Mouse (Mus musculus): ENCODE results near the gene Kcnj12. TPM values are rescaled to one million over a fixed set of nuclear protein-coding genes. Genes with fewer than 3 reads are reported as not detected.

Kcnj12 gene
- polyA plus RNA-seq, 1 experiment from 2014 or later = 0.31 TPM

DNA sequence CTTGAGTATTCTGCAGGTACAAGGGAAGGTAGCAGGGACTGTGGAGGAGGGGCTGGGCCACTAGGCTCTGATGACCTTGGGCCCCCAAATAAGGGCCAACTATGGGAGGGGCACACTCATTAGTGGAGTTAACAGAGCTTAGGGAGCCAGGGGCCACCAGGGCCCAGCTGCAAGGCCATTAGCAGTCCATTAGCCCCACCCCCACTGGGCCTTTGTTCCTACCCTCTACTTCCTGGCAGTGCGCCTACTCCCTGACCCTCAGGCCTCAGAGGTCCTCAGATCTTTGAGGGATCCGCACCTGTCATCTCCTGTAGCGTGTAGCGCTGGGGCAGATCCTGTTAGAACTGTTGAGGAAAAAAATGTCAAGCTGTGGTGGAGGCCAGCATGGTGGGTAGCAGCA, 18.3 kb upstream of the Kcnj12 start:
- Histone ChIP-seq H3K4me2 (no peak overlapping the region), H3K36me3 (no peaks in the 10 kb centered on the region), H3K9ac (replicated peaks) (no peak overlapping the region), H3K4me1 (replicated peaks) (peaks cover 20% of the 10 kb centered on the region), H3K4me3 (replicated peaks) (no peak overlapping the region), H3K27ac (no peak overlapping the region), H3K9me3 (no peaks in the 10 kb centered on the region), H3K27me3 (no peaks in the 10 kb centered on the region)
- WGBS = 25% methylated on average over 4 of the region's 4 CpGs
- no peak for ATAC-seq (ENCODE audit: insufficient number of reproducible peaks, insufficient read depth, low FRiP score, low TSS enrichment, low read depth)

DNA sequence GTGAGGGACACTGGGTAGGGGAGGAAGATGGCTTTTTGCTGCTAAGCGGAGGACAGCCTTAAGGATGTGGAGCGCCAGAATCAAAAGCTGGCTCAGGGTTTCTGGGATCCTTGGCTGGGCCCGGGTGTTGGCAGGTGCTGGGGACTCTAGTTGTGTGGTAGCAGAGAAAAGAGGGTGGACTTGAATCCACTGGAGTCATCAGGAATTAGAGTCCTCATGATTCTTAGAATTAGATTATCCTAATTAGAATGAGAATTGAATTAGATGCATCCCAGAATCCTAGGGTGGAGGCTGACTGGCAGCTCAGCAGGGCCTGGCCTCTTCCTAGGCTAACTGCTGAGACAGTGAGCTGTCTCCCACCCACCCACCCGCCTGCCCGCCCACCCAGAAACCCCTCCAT, 17.6 kb upstream of the Kcnj12 start:
- H3K27ac ChIP-seq = no peak overlapping the region
- H3K27me3 ChIP-seq = no peaks in the 10 kb centered on the region
- peaks cover 20% of the 10 kb centered on the region for H3K4me1 ChIP-seq (replicated peaks)
- H3K9ac ChIP-seq (replicated peaks) = no peak overlapping the region
- H3K4me2 ChIP-seq = no peak overlapping the region
- WGBS = 66% methylated on average over 5 of the region's 5 CpGs
- H3K4me3 ChIP-seq (replicated peaks) = no peak overlapping the region
- no peaks in the 10 kb centered on the region for H3K36me3 ChIP-seq
- no peak for ATAC-seq (ENCODE audit: insufficient number of reproducible peaks, insufficient read depth, low FRiP score, low TSS enrichment, low read depth)
- no peaks in the 10 kb centered on the region for H3K9me3 ChIP-seq

DNA sequence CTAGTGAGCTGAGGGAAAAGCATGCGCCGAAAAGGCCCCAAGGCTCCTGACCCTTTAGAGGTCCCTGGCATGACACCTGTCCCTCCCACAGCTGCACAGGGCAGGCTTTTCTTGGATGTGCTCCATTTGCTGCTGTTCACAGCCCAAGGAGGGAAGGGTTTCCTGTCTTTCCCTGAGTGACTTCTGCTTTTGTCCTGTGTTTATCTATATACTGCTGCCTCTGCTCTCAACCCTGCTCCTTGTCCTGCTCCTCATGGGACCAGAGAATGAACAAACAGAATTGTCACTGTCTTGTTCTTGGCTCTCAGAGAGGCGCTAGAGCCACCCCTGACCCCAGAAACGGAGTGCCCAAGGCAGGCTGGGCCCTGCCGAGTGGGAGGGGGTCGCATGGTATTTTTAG, 17.0 kb upstream of the Kcnj12 start:
- 47% methylated on average over 6 of the region's 6 CpGs for WGBS
- no peak for ATAC-seq (ENCODE audit: insufficient number of reproducible peaks, insufficient read depth, low FRiP score, low TSS enrichment, low read depth)
- no peaks in the 10 kb centered on the region for H3K9me3 ChIP-seq
- H3K4me2 ChIP-seq = no peak overlapping the region
- no peak overlapping the region for H3K9ac ChIP-seq (replicated peaks)
- H3K27ac ChIP-seq = no peak overlapping the region
- H3K27me3 ChIP-seq = no peaks in the 10 kb centered on the region
- H3K36me3 ChIP-seq = no peaks in the 10 kb centered on the region
- H3K4me1 ChIP-seq (replicated peaks) = peaks cover 20% of the 10 kb centered on the region
- H3K4me3 ChIP-seq (replicated peaks) = no peak overlapping the region

DNA sequence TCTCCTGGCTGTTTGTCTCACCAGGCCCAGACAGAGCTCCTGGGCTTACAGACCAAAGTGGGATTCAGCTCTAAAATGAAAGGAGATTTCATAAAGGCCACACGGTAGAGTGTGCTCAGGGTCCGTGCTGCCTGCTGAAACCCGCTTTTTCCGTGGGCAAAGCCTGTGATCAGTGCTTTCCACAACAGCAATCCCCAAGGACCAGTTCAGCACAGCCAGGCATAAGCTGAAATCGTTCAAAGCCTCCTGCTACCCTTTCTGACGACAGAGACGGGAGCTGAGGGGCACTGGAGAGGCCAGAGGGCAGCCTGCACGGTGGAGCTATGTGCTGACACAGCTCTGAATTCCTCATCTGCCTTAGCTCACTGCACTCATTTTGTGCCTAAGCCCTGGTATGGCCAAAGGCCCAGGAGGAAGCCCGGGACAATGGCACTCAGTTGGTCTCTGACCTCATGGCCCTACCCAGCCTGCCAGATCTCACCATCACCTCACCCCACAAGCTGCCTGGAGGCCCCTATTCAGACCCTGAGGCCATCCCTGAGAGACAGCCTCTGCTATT, 10.5 kb upstream of the Kcnj12 start:
- H3K36me3 ChIP-seq = no peaks in the 10 kb centered on the region
- H3K4me2 ChIP-seq = no peak overlapping the region
- 28% methylated on average over 9 of the region's 9 CpGs for WGBS
- no peaks in the 10 kb centered on the region for H3K9me3 ChIP-seq
- peak overlapping the region; percentile 51 for H3K27ac ChIP-seq
- H3K9ac ChIP-seq (replicated peaks) = no peak overlapping the region
- H3K27me3 ChIP-seq = no peaks in the 10 kb centered on the region
- H3K4me3 ChIP-seq (replicated peaks) = no peak overlapping the region
- 0 out of 2 replicates have a peak, but pooled peaks have one; percentile 66 for ATAC-seq (ENCODE audit: insufficient number of reproducible peaks, insufficient read depth, low FRiP score, low TSS enrichment, low read depth)
- peaks cover 32% of the 10 kb centered on the region for H3K4me1 ChIP-seq (replicated peaks)

DNA sequence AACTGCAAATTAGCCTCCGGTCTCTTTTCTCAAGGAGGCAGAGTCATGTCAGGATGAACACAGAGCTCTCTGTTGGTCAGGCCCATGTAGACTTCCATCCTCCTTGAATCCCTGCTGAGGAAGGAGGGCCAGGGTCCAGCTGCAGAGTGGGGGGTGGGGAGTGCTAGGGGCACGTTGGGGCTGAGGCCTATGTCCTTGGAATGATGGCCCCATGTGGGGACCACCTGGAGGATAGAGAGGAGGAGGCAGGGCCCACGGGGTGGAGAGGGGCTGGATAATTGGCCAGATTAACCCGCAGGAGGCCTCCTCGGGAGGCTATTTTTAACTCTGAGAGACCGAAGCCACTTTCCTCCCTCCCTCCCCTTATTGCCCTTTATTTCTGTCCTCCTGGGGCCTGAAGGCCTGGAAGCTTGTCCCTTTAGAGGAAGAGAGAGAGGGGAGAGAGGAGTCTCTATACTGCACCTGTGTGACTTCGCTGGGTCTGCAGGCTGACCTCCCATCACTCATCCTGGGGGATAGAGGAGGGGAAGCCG, 5.4 kb upstream of the Kcnj12 start:
- Histone ChIP-seq H3K9me3 (no peaks in the 10 kb centered on the region), H3K4me3 (replicated peaks) (no peak overlapping the region), H3K9ac (replicated peaks) (no peak overlapping the region), H3K4me2 (no peak overlapping the region), H3K27ac (no peak overlapping the region), H3K4me1 (replicated peaks) (peaks cover 22% of the 10 kb centered on the region), H3K36me3 (no peaks in the 10 kb centered on the region), H3K27me3 (peaks cover 41% of the 10 kb centered on the region)
- ATAC-seq (ENCODE audit: insufficient number of reproducible peaks, insufficient read depth, low FRiP score, low TSS enrichment, low read depth) = no peak
- 17% methylated on average over 8 of the region's 8 CpGs for WGBS

DNA sequence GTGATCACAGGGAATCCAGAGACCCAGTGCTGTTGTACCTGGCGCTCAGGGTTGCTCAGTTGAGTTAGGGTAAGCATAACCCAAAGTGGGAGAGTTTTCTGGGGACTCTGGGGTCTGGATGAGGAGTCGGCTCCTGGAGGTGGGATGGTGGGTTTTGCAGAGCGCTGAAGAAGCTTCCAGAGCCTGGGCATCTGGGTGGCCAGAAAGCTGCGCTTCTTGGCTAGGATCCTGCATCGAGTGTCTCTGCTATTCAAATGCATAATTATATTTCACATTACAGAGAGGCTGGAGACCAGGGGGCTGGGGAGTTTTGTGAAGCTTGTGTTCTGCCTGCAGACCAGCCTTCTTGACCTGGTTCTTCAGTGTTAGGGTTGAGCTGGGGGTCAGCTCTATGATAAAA, 1.2 kb upstream of the Kcnj12 start:
- H3K4me1 ChIP-seq (replicated peaks) = peaks cover 30% of the 10 kb centered on the region
- H3K9ac ChIP-seq (replicated peaks) = no peak overlapping the region
- no peak overlapping the region for H3K4me2 ChIP-seq
- H3K9me3 ChIP-seq = no peaks in the 10 kb centered on the region
- H3K4me3 ChIP-seq (replicated peaks) = no peak overlapping the region
- no peak for ATAC-seq (ENCODE audit: insufficient number of reproducible peaks, insufficient read depth, low FRiP score, low TSS enrichment, low read depth)
- 69% methylated on average over 5 of the region's 5 CpGs for WGBS
- H3K27ac ChIP-seq = no peak overlapping the region
- no peaks in the 10 kb centered on the region for H3K36me3 ChIP-seq
- H3K27me3 ChIP-seq = peaks cover 83% of the 10 kb centered on the region

DNA sequence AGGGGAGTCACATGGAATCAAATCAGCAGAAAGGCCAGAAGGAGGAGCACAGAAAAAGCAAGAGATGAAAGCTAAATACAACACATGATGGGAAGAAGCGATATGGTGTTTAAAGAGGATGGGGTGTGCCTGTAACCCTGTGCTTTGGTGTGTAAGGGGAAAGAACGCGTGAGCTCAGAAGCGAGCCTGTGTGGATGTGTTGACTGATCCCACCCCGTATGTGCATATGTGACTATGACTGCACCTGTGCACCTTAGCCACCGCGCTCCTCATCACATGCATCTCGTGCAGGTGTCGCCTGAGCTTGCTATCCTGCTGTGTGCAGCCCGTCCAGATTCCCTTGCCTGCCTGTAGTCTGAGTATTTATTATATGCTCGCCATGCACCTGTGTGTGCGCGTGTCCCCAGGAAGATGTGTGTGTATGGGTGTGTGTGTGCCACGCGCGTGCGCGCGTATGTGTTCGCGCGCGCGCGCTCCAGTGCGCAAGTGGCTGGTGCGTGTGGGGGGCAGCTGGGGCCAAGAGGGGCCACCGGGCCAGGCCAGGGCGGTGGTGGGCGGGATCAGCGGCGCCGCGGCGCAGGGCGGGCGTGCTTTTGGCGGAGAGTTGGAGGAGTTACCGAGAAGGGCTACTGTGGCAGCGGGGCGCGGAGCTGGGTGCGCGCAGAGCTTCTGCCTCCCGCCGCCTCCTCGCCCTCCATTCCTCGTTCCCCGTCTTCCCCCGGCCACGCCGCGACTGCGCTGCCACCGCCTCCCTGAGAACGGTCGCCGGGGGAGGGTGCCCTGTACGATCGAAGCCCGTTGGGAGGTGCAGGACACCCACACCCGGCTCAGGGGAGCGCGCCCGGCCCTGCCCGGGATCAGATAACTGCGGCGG, 451 bp upstream of the Kcnj12 start:
- Histone ChIP-seq H3K4me2 (peak overlapping the region; percentile 98), H3K9ac (replicated peaks) (peak overlapping the region; percentile 56), H3K36me3 (no peaks in the 10 kb centered on the region), H3K27me3 (peaks cover 90% of the 10 kb centered on the region), H3K4me3 (replicated peaks) (peak overlapping the region; percentile 60), H3K9me3 (no peaks in the 10 kb centered on the region), H3K4me1 (replicated peaks) (peaks cover 24% of the 10 kb centered on the region), H3K27ac (no peak overlapping the region)
- ATAC-seq (ENCODE audit: insufficient number of reproducible peaks, insufficient read depth, low FRiP score, low TSS enrichment, low read depth) = no peak
- WGBS = 1% methylated on average over 68 of the region's 68 CpGs

DNA sequence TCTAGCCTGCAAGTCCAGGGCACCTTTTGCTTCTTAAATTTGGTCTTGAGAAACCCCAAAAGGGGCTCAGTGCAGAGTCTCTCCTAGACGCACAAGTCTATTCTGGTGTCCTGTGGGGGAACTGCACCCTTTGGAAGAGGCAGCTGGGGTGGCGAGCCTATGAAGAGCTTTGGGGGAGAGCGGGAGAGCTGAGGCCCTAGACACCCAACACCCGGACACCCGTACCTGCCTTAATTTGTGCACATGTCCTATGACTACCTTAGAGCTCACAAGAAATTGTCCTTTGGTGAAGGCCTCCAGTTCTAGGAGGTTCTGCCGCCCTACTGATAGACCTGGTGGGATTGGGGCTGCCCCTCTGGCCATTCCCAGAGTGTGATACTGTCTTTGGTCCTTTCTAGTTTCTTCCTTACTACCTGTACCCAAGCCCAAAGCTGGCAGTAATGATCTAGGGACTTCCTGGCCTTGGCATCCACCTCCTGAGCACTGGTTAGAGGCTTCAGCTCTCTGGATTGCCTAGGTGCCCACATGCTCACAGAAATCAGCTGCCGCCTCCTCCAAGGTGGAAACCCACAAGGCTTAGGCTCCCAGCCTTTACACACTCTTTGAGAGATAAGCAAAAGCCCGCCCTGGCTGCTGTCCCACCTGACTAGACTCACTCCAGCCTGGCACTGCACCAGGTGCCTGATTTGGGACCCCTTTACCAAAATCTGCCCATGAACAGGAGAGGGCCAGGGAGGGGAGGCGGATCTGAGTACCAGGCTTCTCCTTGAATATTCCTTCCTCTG, 1.2 kb downstream of the Kcnj12 start:
- Histone ChIP-seq H3K9ac (replicated peaks) (no peak overlapping the region), H3K4me3 (replicated peaks) (peak overlapping the region; percentile 60), H3K27ac (no peak overlapping the region), H3K36me3 (no peaks in the 10 kb centered on the region), H3K9me3 (no peaks in the 10 kb centered on the region), H3K27me3 (peaks cover 82% of the 10 kb centered on the region), H3K4me2 (peak overlapping the region; percentile 98), H3K4me1 (replicated peaks) (peaks cover 31% of the 10 kb centered on the region)
- ATAC-seq (ENCODE audit: insufficient number of reproducible peaks, insufficient read depth, low FRiP score, low TSS enrichment, low read depth) = no peak
- WGBS = 48% methylated on average over 9 of the region's 9 CpGs

DNA sequence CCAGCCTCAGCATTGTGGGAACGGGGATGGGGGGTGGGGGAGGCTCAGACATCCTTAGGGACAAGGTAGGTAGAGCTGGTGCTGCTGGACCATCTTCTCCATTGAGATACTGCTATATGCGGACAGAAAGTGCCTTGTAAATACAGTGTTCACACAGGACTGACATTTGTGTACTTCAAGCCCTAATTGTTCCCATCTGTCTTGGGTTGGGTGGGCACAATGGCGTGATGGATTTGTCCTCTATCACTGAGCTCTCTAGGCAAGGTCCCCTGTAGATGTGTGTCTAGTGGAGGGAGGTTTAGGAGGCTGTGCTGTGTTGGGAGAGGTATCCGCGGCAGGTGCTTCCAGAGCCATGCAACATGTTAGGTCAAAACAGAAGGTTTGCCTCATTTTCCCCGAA, 2.0 kb downstream of the Kcnj12 start:
- Histone ChIP-seq H3K27me3 (peaks cover 74% of the 10 kb centered on the region), H3K4me1 (replicated peaks) (peaks cover 32% of the 10 kb centered on the region), H3K36me3 (no peaks in the 10 kb centered on the region), H3K4me3 (replicated peaks) (no peak overlapping the region), H3K4me2 (no peak overlapping the region), H3K9ac (replicated peaks) (no peak overlapping the region), H3K9me3 (no peaks in the 10 kb centered on the region), H3K27ac (no peak overlapping the region)
- ATAC-seq (ENCODE audit: insufficient number of reproducible peaks, insufficient read depth, low FRiP score, low TSS enrichment, low read depth) = no peak
- WGBS = 75% methylated on average over 6 of the region's 6 CpGs

DNA sequence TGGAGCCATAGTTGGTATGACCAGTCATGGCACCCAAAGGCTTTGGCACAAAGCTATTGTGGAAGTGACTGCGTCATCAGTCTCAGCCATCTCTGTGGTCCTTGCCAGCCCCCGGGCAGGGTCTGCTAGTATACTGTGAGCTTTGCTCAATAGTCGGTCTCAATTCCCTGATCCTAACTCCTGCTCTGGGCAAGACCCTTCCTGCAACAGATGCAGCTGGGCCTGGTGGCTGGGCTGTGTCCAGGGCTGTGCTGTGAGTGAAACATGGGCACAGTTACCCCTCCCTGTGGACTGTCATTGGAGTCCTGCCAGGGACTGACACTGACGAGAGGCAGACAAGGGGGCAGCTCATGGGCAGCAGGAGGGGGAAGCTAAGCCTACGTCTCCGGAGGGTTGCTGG, 2.6 kb downstream of the Kcnj12 start:
- Histone ChIP-seq H3K27me3 (peaks cover 68% of the 10 kb centered on the region), H3K27ac (no peak overlapping the region), H3K36me3 (no peaks in the 10 kb centered on the region), H3K4me3 (replicated peaks) (no peak overlapping the region), H3K4me1 (replicated peaks) (peaks cover 32% of the 10 kb centered on the region), H3K9ac (replicated peaks) (no peak overlapping the region), H3K4me2 (no peak overlapping the region), H3K9me3 (no peaks in the 10 kb centered on the region)
- 66% methylated on average over 6 of the region's 6 CpGs for WGBS
- ATAC-seq (ENCODE audit: insufficient number of reproducible peaks, insufficient read depth, low FRiP score, low TSS enrichment, low read depth) = no peak

DNA sequence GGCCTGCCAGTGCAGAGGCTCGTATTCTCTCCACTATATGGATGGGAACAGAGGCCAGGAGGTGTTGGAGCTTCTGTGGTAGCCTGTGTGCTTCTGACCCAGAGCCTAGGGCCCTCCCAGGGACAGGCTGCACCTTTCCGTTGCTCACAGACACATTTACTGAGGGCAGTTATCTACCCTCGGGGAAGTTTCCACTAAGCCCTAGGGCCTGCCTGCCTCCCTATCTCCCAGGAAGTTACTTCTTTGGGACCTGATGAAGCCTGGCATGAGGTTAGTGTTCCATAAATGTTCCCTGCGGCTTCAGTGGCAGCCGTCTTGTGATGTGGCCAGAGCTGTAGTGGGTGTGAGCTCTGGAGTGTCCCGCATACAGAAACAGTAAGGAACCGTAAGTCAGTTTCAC, 3.2 kb downstream of the Kcnj12 start:
- Histone ChIP-seq H3K9me3 (no peaks in the 10 kb centered on the region), H3K36me3 (no peaks in the 10 kb centered on the region), H3K4me2 (no peak overlapping the region), H3K27me3 (peaks cover 62% of the 10 kb centered on the region), H3K27ac (no peak overlapping the region), H3K4me1 (replicated peaks) (peaks cover 32% of the 10 kb centered on the region), H3K4me3 (replicated peaks) (no peak overlapping the region), H3K9ac (replicated peaks) (no peak overlapping the region)
- no peak for ATAC-seq (ENCODE audit: insufficient number of reproducible peaks, insufficient read depth, low FRiP score, low TSS enrichment, low read depth)
- whole genome bisulfite sequencing = 63% methylated on average over 7 of the region's 7 CpGs
